Mouse (Mus musculus): Measurements from ENCODE around the gene 4930430F08Rik.
A peak's percentile ranks its signal among the peaks of the same experiment; 100 is the strongest.
"Not testable (repeated sequence)": the region's sequence is repeated elsewhere in the genome, so short reads cannot be mapped to it uniquely, and the experiment has no call there.

4930430F08Rik gene

GRCm38 (mm10) chr10:100590323-100590722 lies at the start of gene 4930430F08Rik, which contains the start of gene 1700017N19Rik:
TSS of gene 4930430F08Rik (minus strand) at chr10:100590423.
TSS of gene 1700017N19Rik (plus strand) at chr10:100590484.
- DNase-seq (ENCODE audit: low read depth, low spot score): no peak

GRCm38 (mm10) chr10:100629762-100630438 lies 39.7 kb upstream of the 4930430F08Rik start:
- peak; percentile 33 for DNase-seq (ENCODE audit: low read depth, low spot score)

- DNase-seq (ENCODE audit: low read depth, low spot score): no peak
These were observed 32.3 kb upstream of the 4930430F08Rik start for GRCm38 (mm10) chr10:100622494-100622893.

- no peak for DNase-seq (ENCODE audit: low read depth, low spot score)
These were observed 29.8 kb upstream of the 4930430F08Rik start for GRCm38 (mm10) chr10:100620040-100620439.

GRCm38 (mm10) chr10:100619474-100619873 lies 29.3 kb upstream of the 4930430F08Rik start:
- no peak for DNase-seq (ENCODE audit: low read depth, low spot score)

- DNase-seq (ENCODE audit: low read depth, low spot score): no peak
These were observed 27.1 kb upstream of the 4930430F08Rik start for GRCm38 (mm10) chr10:100617233-100617903.

GRCm38 (mm10) chr10:100604254-100604653 lies 14.0 kb upstream of the 4930430F08Rik start:
- no peak for DNase-seq (ENCODE audit: low read depth, low spot score)

GRCm38 (mm10) chr10:100603511-100603910 lies 13.3 kb upstream of the 4930430F08Rik start:
- DNase-seq (ENCODE audit: low read depth, low spot score): no peak

GRCm38 (mm10) chr10:100598339-100598738 lies 8.1 kb upstream of the 4930430F08Rik start:
- DNase-seq (ENCODE audit: low read depth, low spot score): no peak

GRCm38 (mm10) chr10:100588932-100589388 lies 1.3 kb downstream of the 4930430F08Rik start:
- peak; percentile 79 for DNase-seq (ENCODE audit: low read depth, low spot score)

GRCm38 (mm10) chr10:100588524-100588923 lies 1.7 kb downstream of the 4930430F08Rik start:
- no peak for DNase-seq (ENCODE audit: low read depth, low spot score)

GRCm38 (mm10) chr10:100584178-100584577 lies 6.0 kb downstream of the 4930430F08Rik start:
- no peak for DNase-seq (ENCODE audit: low read depth, low spot score)

GRCm38 (mm10) chr10:100575294-100575693 lies 14.9 kb downstream of the 4930430F08Rik start:
- DNase-seq (ENCODE audit: low read depth, low spot score): no peak

GRCm38 (mm10) chr10:100574505-100575149 lies 15.6 kb downstream of the 4930430F08Rik start:
- no peak for DNase-seq (ENCODE audit: low read depth, low spot score)

GRCm38 (mm10) chr10:100571707-100572106 lies 18.5 kb downstream of the 4930430F08Rik start:
- no peak for DNase-seq (ENCODE audit: low read depth, low spot score)

GRCm38 (mm10) chr10:100564112-100564511 lies 26.1 kb downstream of the 4930430F08Rik start:
- no peak for DNase-seq (ENCODE audit: low read depth, low spot score)

- DNase-seq (ENCODE audit: low read depth, low spot score): not testable (repeated sequence)
These were observed 29.9 kb downstream of the 4930430F08Rik start for GRCm38 (mm10) chr10:100560194-100560883.

- DNase-seq (ENCODE audit: low read depth, low spot score): no peak
These were observed 33.6 kb downstream of the 4930430F08Rik start for GRCm38 (mm10) chr10:100556566-100557175.

GRCm38 (mm10) chr10:100524499-100525390 lies 65.5 kb downstream of the 4930430F08Rik start:
- DNase-seq (ENCODE audit: low read depth, low spot score): no peak

GRCm38 (mm10) chr10:100522330-100522729 lies 67.9 kb downstream of the 4930430F08Rik start:
- no peak for DNase-seq (ENCODE audit: low read depth, low spot score)
